Mouse (Mus musculus): ENCODE data around the gene Twist1. TPM values are rescaled to one million over a fixed set of nuclear protein-coding genes. Genes with fewer than 3 reads are reported as not detected.

Twist1 gene
- 2.0 and 3.0 TPM in 2 replicates for polyA plus RNA-seq (2012; rRNA removed)

DNA sequence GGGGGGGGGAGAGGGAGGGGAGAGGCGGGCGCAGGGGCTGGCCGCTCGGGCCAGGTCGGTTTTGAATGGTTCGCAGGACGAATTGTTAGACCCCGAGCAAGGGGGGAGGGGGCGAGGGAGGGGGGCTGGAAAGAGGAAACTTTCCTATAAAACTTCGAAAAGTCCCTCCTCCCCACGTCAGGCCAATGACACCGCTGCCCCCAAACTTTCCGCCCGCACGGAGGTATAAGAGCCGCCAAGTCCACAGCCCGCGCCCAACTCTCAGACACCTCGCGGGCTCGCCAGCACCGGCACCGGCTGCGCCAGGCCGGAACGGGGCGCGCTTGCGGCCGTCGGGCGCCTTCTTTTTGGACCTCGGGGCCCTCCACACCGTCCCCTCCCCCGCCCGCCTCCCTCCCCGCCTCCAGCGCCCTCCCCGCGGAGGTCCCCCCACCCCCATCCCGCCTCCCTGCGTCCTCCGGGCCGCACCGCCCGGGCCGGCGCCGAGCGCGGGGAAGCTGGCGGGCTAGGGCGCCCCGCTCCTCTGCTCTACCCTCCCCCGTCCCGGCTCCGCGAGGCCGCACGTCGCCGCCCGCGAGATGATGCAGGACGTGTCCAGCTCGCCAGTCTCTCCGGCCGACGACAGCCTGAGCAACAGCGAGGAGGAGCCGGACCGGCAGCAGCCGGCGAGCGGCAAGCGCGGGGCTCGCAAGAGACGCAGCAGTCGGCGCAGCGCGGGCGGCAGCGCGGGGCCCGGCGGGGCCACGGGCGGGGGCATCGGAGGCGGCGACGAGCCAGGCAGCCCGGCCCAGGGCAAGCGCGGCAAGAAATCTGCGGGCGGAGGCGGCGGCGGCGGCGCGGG, at the start of gene Twist1:
Gene Twist1 (plus strand): TSS at position 272 of the 841 bp plus-strand sequence.
- Histone ChIP-seq H3K36me3 (ENCODE audit: control insufficient read depth, insufficient read depth, low read length) (no peaks in the 10 kb centered on the region), H3K27me3 (replicated peaks; ENCODE audit: control insufficient read depth, insufficient read depth, low read length) (peaks cover 11% of the 10 kb centered on the region), H3K4me3 (ENCODE audit: insufficient read depth, low read depth, low read length) (peak within 1 kb of the TSS; percentile 55), H3K27ac (ENCODE audit: insufficient read depth, low read depth, low read length) (no peak within 1 kb of the TSS), H3K4me1 (ENCODE audit: control insufficient read depth, insufficient read depth, low read length) (no peaks in the 10 kb centered on the region)
- TF ChIP-seq CTCF (conservative IDR thresholded peaks at IDR 0.05; ENCODE audit: insufficient read depth, insufficient read length, low read depth, low read length) = no peak
- no peak for TF ChIP-seq POLR2A (IDR thresholded peaks at IDR 0.05; ENCODE audit: low read depth, low read length)
- WGBS = 1% methylated on average over 99 of the region's 105 CpGs
- peak; percentile 26 for DNase-seq

DNA sequence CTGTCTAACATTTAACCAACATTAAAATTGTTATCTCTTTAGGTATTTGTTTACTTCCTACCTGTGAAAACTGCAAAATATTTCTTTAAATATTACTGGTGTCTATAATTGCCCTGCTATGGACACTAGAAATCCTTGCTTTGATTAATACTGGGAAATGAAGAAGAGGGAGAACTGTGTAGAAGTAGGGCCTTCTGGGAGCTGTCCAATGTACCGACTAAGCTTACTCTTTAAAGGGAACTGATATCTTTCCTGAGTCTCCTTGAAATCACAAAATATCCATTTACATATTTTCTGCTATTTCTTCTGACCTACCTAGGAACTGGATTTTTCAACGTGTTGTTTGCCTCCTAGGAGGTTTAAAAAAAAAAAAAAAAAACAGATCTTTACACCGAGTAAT, 30.7 kb upstream of the Twist1 start:
- Histone ChIP-seq H3K27me3 (replicated peaks; ENCODE audit: control insufficient read depth, insufficient read depth, low read length) (no peaks in the 10 kb centered on the region; the same call in 1 of the 2 replicates), H3K4me1 (ENCODE audit: control insufficient read depth, insufficient read depth, low read length) (no peaks in the 10 kb centered on the region), H3K27ac (ENCODE audit: insufficient read depth, low read depth, low read length) (no peak overlapping the region), H3K4me3 (ENCODE audit: insufficient read depth, low read depth, low read length) (no peak overlapping the region), H3K36me3 (ENCODE audit: control insufficient read depth, insufficient read depth, low read length) (no peaks in the 10 kb centered on the region)
- no peak for DNase-seq
- 10% methylated on average over 3 of the region's 3 CpGs for WGBS
- TF ChIP-seq CTCF (conservative IDR thresholded peaks at IDR 0.05; ENCODE audit: insufficient read depth, insufficient read length, low read depth, low read length) = no peak
- TF ChIP-seq POLR2A (IDR thresholded peaks at IDR 0.05; ENCODE audit: low read depth, low read length) = no peak

- Histone ChIP-seq H3K4me1 (ENCODE audit: control insufficient read depth, insufficient read depth, low read length) (no peaks in the 10 kb centered on the region), H3K27me3 (replicated peaks; ENCODE audit: control insufficient read depth, insufficient read depth, low read length) (no peaks in the 10 kb centered on the region; the same call in 1 of the 2 replicates), H3K36me3 (ENCODE audit: control insufficient read depth, insufficient read depth, low read length) (no peaks in the 10 kb centered on the region), H3K27ac (ENCODE audit: insufficient read depth, low read depth, low read length) (no peak overlapping the region), H3K4me3 (ENCODE audit: insufficient read depth, low read depth, low read length) (no peak overlapping the region)
- no peak for DNase-seq
- WGBS = 3% methylated on average over 15 of the region's 15 CpGs
- no peak for TF ChIP-seq POLR2A (IDR thresholded peaks at IDR 0.05; ENCODE audit: low read depth, low read length)
- TF ChIP-seq CTCF (conservative IDR thresholded peaks at IDR 0.05; ENCODE audit: insufficient read depth, insufficient read length, low read depth, low read length) = no peak
These were observed 30.0 kb upstream of the Twist1 start for GRCm38 (mm10) chr12:33927334-33928098.

GRCm38 (mm10) chr12:33928331-33929192, 28.9 kb upstream of the Twist1 start, which contains the start of gene Ferd3l:
TSS of gene Ferd3l (plus strand) at chr12:33928425.
- Histone ChIP-seq H3K4me1 (ENCODE audit: control insufficient read depth, insufficient read depth, low read length) (no peaks in the 10 kb centered on the region), H3K27me3 (replicated peaks; ENCODE audit: control insufficient read depth, insufficient read depth, low read length) (no peaks in the 10 kb centered on the region; the same call in 1 of the 2 replicates), H3K36me3 (ENCODE audit: control insufficient read depth, insufficient read depth, low read length) (no peaks in the 10 kb centered on the region), H3K27ac (ENCODE audit: insufficient read depth, low read depth, low read length) (no peak within 1 kb of the TSS), H3K4me3 (ENCODE audit: insufficient read depth, low read depth, low read length) (no peak within 1 kb of the TSS)
- TF ChIP-seq POLR2A (IDR thresholded peaks at IDR 0.05; ENCODE audit: low read depth, low read length) (no peak), CTCF (conservative IDR thresholded peaks at IDR 0.05; ENCODE audit: insufficient read depth, insufficient read length, low read depth, low read length) (no peak)
- 2% methylated on average over 39 of the region's 39 CpGs for WGBS
- DNase-seq = no peak

DNA sequence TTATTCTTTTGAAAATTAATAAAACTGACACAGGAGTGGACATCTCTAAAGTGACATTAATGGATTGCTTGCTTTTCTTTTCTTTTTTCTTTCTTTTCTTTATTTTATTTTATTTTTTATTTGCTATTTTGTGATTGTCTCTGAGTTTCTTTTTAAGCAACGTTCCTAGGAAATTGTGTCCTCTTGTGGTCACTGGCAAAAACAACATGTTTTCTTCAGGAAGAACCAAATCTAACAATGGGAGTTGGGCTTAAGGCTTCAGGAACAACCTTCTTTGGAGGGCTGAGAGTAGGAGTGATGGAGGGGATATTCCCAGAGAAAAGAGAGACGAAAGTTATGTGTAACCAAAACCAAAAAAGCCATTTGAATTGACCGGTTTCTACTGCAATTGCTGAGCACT, 4.6 kb upstream of the Twist1 start:
- WGBS = 4% methylated on average over 3 of the region's 3 CpGs
- Histone ChIP-seq H3K36me3 (ENCODE audit: control insufficient read depth, insufficient read depth, low read length) (no peaks in the 10 kb centered on the region), H3K4me3 (ENCODE audit: insufficient read depth, low read depth, low read length) (no peak overlapping the region), H3K27me3 (replicated peaks; ENCODE audit: control insufficient read depth, insufficient read depth, low read length) (peaks cover 9% of the 10 kb centered on the region), H3K27ac (ENCODE audit: insufficient read depth, low read depth, low read length) (no peak overlapping the region), H3K4me1 (ENCODE audit: control insufficient read depth, insufficient read depth, low read length) (no peaks in the 10 kb centered on the region)
- TF ChIP-seq POLR2A (IDR thresholded peaks at IDR 0.05; ENCODE audit: low read depth, low read length) (no peak), CTCF (conservative IDR thresholded peaks at IDR 0.05; ENCODE audit: insufficient read depth, insufficient read length, low read depth, low read length) (no peak)
- DNase-seq = no peak

DNA sequence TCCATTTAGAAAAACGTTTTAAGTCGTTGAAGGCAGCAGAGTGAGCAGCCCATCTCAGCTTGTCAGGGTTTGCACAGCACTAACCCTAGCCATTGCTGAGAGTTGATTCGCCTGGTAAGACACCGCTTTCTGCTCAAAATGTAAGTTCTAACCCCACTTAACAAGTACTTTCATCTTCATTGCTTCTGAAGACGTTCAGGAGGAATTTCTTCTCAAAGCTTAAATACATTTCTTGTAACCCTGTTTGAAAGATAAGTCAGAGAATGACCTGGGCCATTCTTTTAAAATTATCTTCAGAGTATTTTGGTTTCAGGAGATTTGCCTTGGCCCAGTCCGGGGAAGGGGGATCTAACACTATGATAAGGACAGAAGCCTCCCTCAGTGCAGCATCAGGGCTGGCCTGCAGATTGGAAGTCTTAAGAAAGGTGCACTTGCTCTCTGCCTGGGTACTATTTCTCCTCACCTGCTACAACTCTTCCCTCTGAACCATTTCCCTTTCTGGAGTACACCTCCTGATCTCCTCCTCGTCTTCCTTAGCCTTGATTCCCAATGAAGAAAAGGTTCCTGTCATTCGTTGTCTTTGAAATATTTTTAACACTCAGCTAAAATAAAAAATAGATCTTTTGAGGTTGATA, 2.4 kb upstream of the Twist1 start:
- no peaks in the 10 kb centered on the region for H3K4me1 ChIP-seq (ENCODE audit: control insufficient read depth, insufficient read depth, low read length)
- peaks cover 9% of the 10 kb centered on the region for H3K27me3 ChIP-seq (replicated peaks; ENCODE audit: control insufficient read depth, insufficient read depth, low read length)
- WGBS = 26% methylated on average over 8 of the region's 8 CpGs
- H3K4me3 ChIP-seq (ENCODE audit: insufficient read depth, low read depth, low read length) = no peak overlapping the region
- DNase-seq = no peak
- H3K36me3 ChIP-seq (ENCODE audit: control insufficient read depth, insufficient read depth, low read length) = no peaks in the 10 kb centered on the region
- TF ChIP-seq CTCF (conservative IDR thresholded peaks at IDR 0.05; ENCODE audit: insufficient read depth, insufficient read length, low read depth, low read length) (no peak), POLR2A (IDR thresholded peaks at IDR 0.05; ENCODE audit: low read depth, low read length) (no peak)
- H3K27ac ChIP-seq (ENCODE audit: insufficient read depth, low read depth, low read length) = no peak overlapping the region

All from kidney, adult 2 months (tissue).